Mouse (Mus musculus) spleen, adult 2 months (tissue): ENCODE measurements around the gene Ptprt.

Experiments used
- CTCF ChIP-seq: fragments of 200-500 bp; IDR thresholded peaks from 2 replicates; pipeline ENCODE4 v1.5.1; 2011; ENCODE audit warnings: mild to moderate bottlenecking, inconsistent platforms; ENCODE audit not compliant: insufficient read depth, insufficient read length, insufficient replicate concordance; ENCODE audit errors: extremely low read depth
- POLR2A ChIP-seq: fragments of 200-500 bp; IDR thresholded peaks from 2 replicates; pipeline ENCODE4 v1.6.1; 2011; ENCODE audit warnings: low read depth, low read length, inconsistent platforms

DNA sequence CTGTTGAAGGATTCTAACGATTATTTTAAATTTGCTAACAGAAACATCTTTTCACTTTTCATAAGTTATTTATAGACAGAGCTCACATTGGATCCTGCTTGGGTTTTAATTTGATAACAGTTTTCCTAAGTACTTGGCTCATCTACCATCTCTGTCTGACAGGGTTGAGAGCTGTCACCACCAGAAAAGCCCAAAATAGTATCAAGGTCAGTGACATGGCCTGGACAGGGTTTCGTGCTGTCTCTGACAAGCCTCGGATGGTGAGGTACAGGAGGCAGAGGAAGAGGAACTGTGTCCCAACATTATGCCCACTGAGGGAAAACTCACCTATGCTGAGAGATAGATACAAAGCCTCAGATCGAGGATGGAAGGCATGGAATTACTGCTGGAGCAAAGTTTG is 79.3 kb downstream of the Ptprt start:
- TF ChIP-seq POLR2A = no peak
- TF ChIP-seq CTCF = no peak
